Mouse (Mus musculus): ENCODE measurements at regions not wholly inside any gene's neighbourhood (a gene's known extent, or its start where the extent isn't known, plus 50 kb on each side); places are given as distances from the start of the nearest gene placed in this dataset.

- H3K4me2 ChIP-seq (ENCODE audit: low read depth, low read length, poor library complexity, severe bottlenecking) = no peak overlapping the region
- H3K9me3 ChIP-seq (ENCODE audit: low read length) = no peaks in the 10 kb centered on the region
- 89% methylated on average over 2 of the region's 2 CpGs for WGBS
- no peak for DNase-seq (ENCODE audit: low spot score)
- 0 out of 2 replicates have a peak, but pooled peaks cover 3% of the 10 kb centered on the region for H3K4me1 ChIP-seq (ENCODE audit: insufficient read depth, low read length)
- H3K4me3 ChIP-seq (ENCODE audit: low read depth, low read length) = no peak overlapping the region
- H3K9ac ChIP-seq (replicated peaks; ENCODE audit: low read length, poor library complexity, severe bottlenecking) = no peak overlapping the region
- H3K27me3 ChIP-seq (ENCODE audit: insufficient read depth, low read length) = no peaks in the 10 kb centered on the region
- ATAC-seq (ENCODE audit: low FRiP score) = no peak
- TF ChIP-seq CTCF (IDR thresholded peaks at IDR 0.05) = no peak
- no peaks in the 10 kb centered on the region for H3K36me3 ChIP-seq (ENCODE audit: insufficient read depth, low read length)
- no peak overlapping the region for H3K27ac ChIP-seq (ENCODE audit: low read depth, low read length)
Observed at GRCm38 (mm10) chr10:24490432-24490831, 104.8 kb upstream of the Ccn2 start.

GRCm38 (mm10) chr10:24491848-24492247 is 103.4 kb upstream of the Ccn2 start:
- WGBS = 86% methylated on average over 3 of the region's 3 CpGs
- no peak overlapping the region for H3K4me3 ChIP-seq (ENCODE audit: low read depth, low read length)
- H3K27me3 ChIP-seq (ENCODE audit: insufficient read depth, low read length) = no peaks in the 10 kb centered on the region
- DNase-seq (ENCODE audit: low spot score) (no peak), ATAC-seq (ENCODE audit: low FRiP score) (no peak)
- H3K9me3 ChIP-seq (ENCODE audit: low read length) = no peaks in the 10 kb centered on the region
- no peak overlapping the region for H3K27ac ChIP-seq (ENCODE audit: low read depth, low read length)
- H3K36me3 ChIP-seq (ENCODE audit: insufficient read depth, low read length) = no peaks in the 10 kb centered on the region
- no peak overlapping the region for H3K4me2 ChIP-seq (ENCODE audit: low read depth, low read length, poor library complexity, severe bottlenecking)
- no peaks in the 10 kb centered on the region for H3K4me1 ChIP-seq (ENCODE audit: insufficient read depth, low read length)
- no peak overlapping the region for H3K9ac ChIP-seq (replicated peaks; ENCODE audit: low read length, poor library complexity, severe bottlenecking)
- TF ChIP-seq CTCF (IDR thresholded peaks at IDR 0.05) = no peak

- Histone ChIP-seq H3K27ac (ENCODE audit: low read depth, low read length) (no peak overlapping the region), H3K9me3 (ENCODE audit: low read length) (no peaks in the 10 kb centered on the region), H3K4me2 (ENCODE audit: low read depth, low read length, poor library complexity, severe bottlenecking) (no peak overlapping the region), H3K36me3 (ENCODE audit: insufficient read depth, low read length) (no peaks in the 10 kb centered on the region), H3K4me1 (ENCODE audit: insufficient read depth, low read length) (no peaks in the 10 kb centered on the region), H3K27me3 (ENCODE audit: insufficient read depth, low read length) (no peaks in the 10 kb centered on the region), H3K9ac (replicated peaks; ENCODE audit: low read length, poor library complexity, severe bottlenecking) (no peak overlapping the region), H3K4me3 (ENCODE audit: low read depth, low read length) (no peak overlapping the region)
- WGBS = 64% methylated on average over 4 of the region's 4 CpGs
- TF ChIP-seq CTCF (IDR thresholded peaks at IDR 0.05) = no peak
- ATAC-seq (ENCODE audit: low FRiP score) = no peak
- peak; percentile 5 for DNase-seq (ENCODE audit: low spot score)
Observed at GRCm38 (mm10) chr10:24493392-24493791, 101.8 kb upstream of the Ccn2 start.

- H3K4me2 ChIP-seq (ENCODE audit: low read depth, low read length, poor library complexity, severe bottlenecking) = no peak overlapping the region
- no peak overlapping the region for H3K9ac ChIP-seq (replicated peaks; ENCODE audit: low read length, poor library complexity, severe bottlenecking)
- H3K4me3 ChIP-seq (ENCODE audit: low read depth, low read length) = no peak overlapping the region
- ATAC-seq (ENCODE audit: low FRiP score) (no peak), DNase-seq (ENCODE audit: low spot score) (peak; percentile 29)
- 62% methylated on average over 6 of the region's 6 CpGs for WGBS
- no peaks in the 10 kb centered on the region for H3K4me1 ChIP-seq (ENCODE audit: insufficient read depth, low read length)
- H3K9me3 ChIP-seq (ENCODE audit: low read length) = no peaks in the 10 kb centered on the region
- H3K36me3 ChIP-seq (ENCODE audit: insufficient read depth, low read length) = no peaks in the 10 kb centered on the region
- H3K27ac ChIP-seq (ENCODE audit: low read depth, low read length) = no peak overlapping the region
- TF ChIP-seq CTCF (IDR thresholded peaks at IDR 0.05) = no peak
- no peaks in the 10 kb centered on the region for H3K27me3 ChIP-seq (ENCODE audit: insufficient read depth, low read length)
Observed at GRCm38 (mm10) chr10:24493936-24494335, 101.3 kb upstream of the Ccn2 start.

- H3K9me3 ChIP-seq (ENCODE audit: low read length) = no peaks in the 10 kb centered on the region
- H3K36me3 ChIP-seq (ENCODE audit: insufficient read depth, low read length) = no peaks in the 10 kb centered on the region
- H3K4me3 ChIP-seq (ENCODE audit: low read depth, low read length) = no peak overlapping the region
- ATAC-seq (ENCODE audit: low FRiP score) (no peak), DNase-seq (ENCODE audit: low spot score) (no peak)
- no peak overlapping the region for H3K4me2 ChIP-seq (ENCODE audit: low read depth, low read length, poor library complexity, severe bottlenecking)
- H3K9ac ChIP-seq (replicated peaks; ENCODE audit: low read length, poor library complexity, severe bottlenecking) = no peak overlapping the region
- H3K27me3 ChIP-seq (ENCODE audit: insufficient read depth, low read length) = no peaks in the 10 kb centered on the region
- WGBS = 92% methylated on average over 11 of the region's 11 CpGs
- no peak overlapping the region for H3K27ac ChIP-seq (ENCODE audit: low read depth, low read length)
- H3K4me1 ChIP-seq (ENCODE audit: insufficient read depth, low read length) = no peaks in the 10 kb centered on the region
- TF ChIP-seq CTCF (IDR thresholded peaks at IDR 0.05) = no peak
Observed at GRCm38 (mm10) chr10:24519795-24520512, 75.3 kb upstream of the Ccn2 start.

GRCm38 (mm10) chr10:24520515-24520914 is 74.7 kb upstream of the Ccn2 start:
- TF ChIP-seq CTCF (IDR thresholded peaks at IDR 0.05) = no peak
- H3K27me3 ChIP-seq (ENCODE audit: insufficient read depth, low read length) = no peaks in the 10 kb centered on the region
- H3K4me2 ChIP-seq (ENCODE audit: low read depth, low read length, poor library complexity, severe bottlenecking) = no peak overlapping the region
- H3K27ac ChIP-seq (ENCODE audit: low read depth, low read length) = no peak overlapping the region
- no peaks in the 10 kb centered on the region for H3K9me3 ChIP-seq (ENCODE audit: low read length)
- H3K36me3 ChIP-seq (ENCODE audit: insufficient read depth, low read length) = no peaks in the 10 kb centered on the region
- no peak overlapping the region for H3K9ac ChIP-seq (replicated peaks; ENCODE audit: low read length, poor library complexity, severe bottlenecking)
- no peak overlapping the region for H3K4me3 ChIP-seq (ENCODE audit: low read depth, low read length)
- ATAC-seq (ENCODE audit: low FRiP score) (no peak), DNase-seq (ENCODE audit: low spot score) (no peak)
- H3K4me1 ChIP-seq (ENCODE audit: insufficient read depth, low read length) = no peaks in the 10 kb centered on the region
- WGBS = 90% methylated on average over 3 of the region's 3 CpGs

Data from midbrain, postnatal 0 days (tissue).